Mouse (Mus musculus) liver, postnatal 0 days (tissue): ENCODE measurements around the gene Slc37a4. TPM values are rescaled to one million over a fixed set of nuclear protein-coding genes. Genes with fewer than 3 reads are reported as not detected.
"Not testable (repeated sequence)": the region's sequence is repeated elsewhere in the genome, so short reads cannot be mapped to it uniquely, and the experiment has no call there.

Experiments used
- ATAC-seq: fragments of 200-750 bp; cut with Nextera tagmentation; 2 replicates; pipeline ENCODE4 v1.8.0; 2017; ENCODE audit warnings: mild to moderate bottlenecking, moderate library complexity
- DNase-seq: peaks from one replicate; pipeline ENCODE4 v3.0.0-alpha.2; 2016
- H3K27ac ChIP-seq: fragments of 300-500 bp; sonication (generic); 2 replicates; pipeline ENCODE4 v1.5.1; 2014; ENCODE audit warnings: antibody characterized with exemption, moderate library complexity, mild to moderate bottlenecking, low read depth
- H3K27me3 ChIP-seq: fragments of 300-500 bp; sonication (generic); 2 replicates; pipeline ENCODE4 v1.6.1; 2014; ENCODE audit warnings: low read length, control low read depth, mixed read lengths; ENCODE audit not compliant: insufficient read depth
- H3K36me3 ChIP-seq: fragments of 300-500 bp; sonication (generic); replicated peaks from 2 replicates; pipeline ENCODE4 v1.6.1; 2014; ENCODE audit warnings: mild to moderate bottlenecking, control low read depth, low read length, moderate library complexity, mixed read lengths; ENCODE audit not compliant: insufficient read depth
- H3K4me1 ChIP-seq: fragments of 300-500 bp; sonication (generic); 2 replicates; pipeline ENCODE4 v1.6.1; 2014; ENCODE audit warnings: antibody characterized with exemption, mild to moderate bottlenecking, control low read depth; ENCODE audit not compliant: insufficient read depth
- H3K4me2 ChIP-seq: fragments of 300-500 bp; sonication (generic); 2 replicates; pipeline ENCODE4 v1.6.1; 2014; ENCODE audit warnings: low read depth, mild to moderate bottlenecking, low read length, moderate library complexity, mixed read lengths
- H3K4me3 ChIP-seq: fragments of 300-500 bp; sonication (generic); 2 replicates; pipeline ENCODE4 v1.5.1; 2014; ENCODE audit warnings: low read depth, low read length
- H3K9ac ChIP-seq: fragments of 300-500 bp; sonication (generic); replicated peaks from 2 replicates; pipeline ENCODE4 v1.6.1; 2014; ENCODE audit warnings: mild to moderate bottlenecking, moderate library complexity
- H3K9me3 ChIP-seq: fragments of 300-500 bp; sonication (generic); 2 replicates; pipeline ENCODE4 v1.6.1; 2016; ENCODE audit warnings: mild to moderate bottlenecking, control low read depth, low read length, mixed read lengths
- CTCF ChIP-seq: sonication (generic); IDR thresholded peaks from 2 replicates; pipeline ENCODE4 v1.5.1; 2016; ENCODE audit warnings: antibody characterized with exemption, low read depth
- EP300 ChIP-seq: IDR thresholded peaks from 2 replicates; pipeline ENCODE4 v1.6.1; 2016; ENCODE audit warnings: antibody characterized with exemption, low read depth, mild to moderate bottlenecking
- WGBS: fragments of 180-500 bp; shearing (Covaris S2); extraction: QIAGEN DNeasy Blood & Tissue Kit; methylation state at CpG from one replicate; pipeline ENCODE4 v1.1.7; 2014; ENCODE audit not compliant: insufficient replicate concordance; 5-methylcytosine and 5-hydroxymethylcytosine counted together
- polyA plus RNA-seq: library from polyadenylated mRNA; unstranded; fragments of >200 nt; fragmentation: Nextera tagmentation; extraction: Ambion mirVana; gene quantifications from 2 replicates; pipeline ENCODE4 v1.2.1, GENCODE M21; 2015

Gene Slc37a4
- polyA plus RNA-seq, 1 experiment from 2014 or later: 188 TPM

- TF ChIP-seq EP300: no peak
- no peak for TF ChIP-seq CTCF
- WGBS: 69% methylated on average over 14 of the region's 14 CpGs
- ATAC-seq: no peak
Measured at GRCm38 (mm10) chr9:44418519-44419385, 22.1 kb downstream of the Slc37a4 start, which contains the start of gene Ccdc84. Ccdc84 (minus strand) TSS chr9:44418569.

GRCm38 (mm10) chr9:44419730-44420129 lies 23.1 kb downstream of the Slc37a4 start:
- WGBS: 86% methylated on average over 9 of the region's 9 CpGs
- H3K4me3 ChIP-seq, H3K27ac ChIP-seq, H3K9me3 ChIP-seq, H3K27me3 ChIP-seq, H3K36me3 ChIP-seq, H3K4me1 ChIP-seq, H3K9ac ChIP-seq, H3K4me2 ChIP-seq, ATAC-seq, DNase-seq: not testable (repeated sequence)

More at GRCm38 (mm10) chr9:44418519-44419385, 22.1 kb downstream of the Slc37a4 start, which contains the start of gene Ccdc84:
- DNase-seq: no peak
- H3K9ac ChIP-seq: peak within 1 kb of the TSS; percentile 80
- no peaks in the 10 kb centered on the region for H3K27me3 ChIP-seq
- no peaks in the 10 kb centered on the region for H3K9me3 ChIP-seq
- H3K4me2 ChIP-seq: peak within 1 kb of the TSS; percentile 95
- peaks cover 10% of the 10 kb centered on the region for H3K4me1 ChIP-seq
- H3K27ac ChIP-seq: peak within 1 kb of the TSS; percentile 75
- peak within 1 kb of the TSS; percentile 72 for H3K4me3 ChIP-seq
- H3K36me3 ChIP-seq: peaks cover 16% of the 10 kb centered on the region; the same call in 1 of the 2 replicates

GRCm38 (mm10) chr9:44420280-44420898 lies 23.7 kb downstream of the Slc37a4 start:
- Histone ChIP-seq H3K4me1 (peaks cover 10% of the 10 kb centered on the region), H3K4me3 (no peak overlapping the region), H3K4me2 (no peak overlapping the region), H3K27me3 (no peaks in the 10 kb centered on the region), H3K9me3 (no peaks in the 10 kb centered on the region), H3K9ac (no peak overlapping the region), H3K27ac (no peak overlapping the region), H3K36me3 (0 out of 2 replicates have a peak, but pooled peaks cover 3% of the 10 kb centered on the region)
- TF ChIP-seq EP300: no peak
- no peak for TF ChIP-seq CTCF
- DNase-seq (no peak), ATAC-seq (no peak)
- WGBS: 52% methylated on average over 5 of the region's 5 CpGs

DNA sequence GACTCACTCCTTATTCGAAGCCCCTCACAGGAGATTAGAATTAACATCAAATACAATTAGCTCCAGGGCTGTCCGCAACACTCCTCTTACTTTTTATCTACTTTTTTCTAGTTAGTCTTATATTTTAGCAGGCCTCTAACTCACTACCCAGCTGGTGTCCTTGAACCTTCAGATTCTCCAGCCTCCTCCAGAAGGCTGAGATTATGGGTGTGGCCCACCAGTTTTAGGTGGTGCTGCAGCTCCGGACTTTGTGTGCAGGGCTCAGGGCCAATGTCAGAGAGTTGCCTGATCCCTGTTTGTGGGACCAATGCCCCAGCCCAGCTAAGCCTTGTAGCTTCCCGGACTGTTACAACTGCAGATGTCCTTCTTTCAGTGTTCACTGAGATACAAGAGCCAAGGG lies 26.9 kb downstream of the Slc37a4 start:
- ATAC-seq: no peak
- WGBS: 76% methylated on average over 4 of the region's 4 CpGs
- no peak overlapping the region for H3K9ac ChIP-seq

DNA sequence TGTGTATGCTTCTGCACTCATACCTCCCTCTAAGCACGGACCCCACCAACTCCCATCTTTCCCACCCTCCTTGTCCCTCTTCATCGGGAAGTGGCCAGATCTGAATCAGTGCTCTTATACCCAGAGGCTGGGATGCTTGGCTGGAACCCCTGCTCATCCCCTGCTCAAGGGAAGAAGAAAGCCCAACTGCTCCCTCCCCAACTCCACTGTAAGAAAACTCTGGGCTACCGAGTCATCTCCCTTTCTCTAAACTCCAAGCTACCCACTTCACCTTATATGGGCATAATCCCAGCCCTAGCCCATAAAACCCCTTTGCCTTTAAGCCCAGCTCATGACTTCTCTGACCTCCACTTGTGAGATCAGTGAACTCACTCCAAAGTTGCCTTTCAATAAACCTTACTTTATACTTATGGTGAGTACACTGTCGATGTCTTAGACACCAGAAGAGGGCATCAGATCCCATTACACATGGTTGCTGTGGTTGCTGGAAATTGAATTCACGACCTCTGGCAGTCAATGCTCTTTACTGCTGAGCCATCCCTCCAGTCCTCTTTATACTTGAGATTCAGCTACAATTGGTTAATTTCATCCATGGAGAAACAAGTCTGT lies 36.0 kb downstream of the Slc37a4 start:
- Histone ChIP-seq H3K4me1 (no peaks in the 10 kb centered on the region), H3K4me2 (no peak overlapping the region), H3K9ac (no peak overlapping the region), H3K27ac (no peak overlapping the region), H3K27me3 (no peaks in the 10 kb centered on the region), H3K36me3 (no peaks in the 10 kb centered on the region), H3K9me3 (no peaks in the 10 kb centered on the region), H3K4me3 (no peak overlapping the region)
- no peak for ATAC-seq
- no peak for TF ChIP-seq EP300
- TF ChIP-seq CTCF: 0 out of 2 replicates have a peak, but pooled peaks have one; percentile 19
- 42% methylated on average over 5 of the region's 5 CpGs for WGBS
- DNase-seq: no peak

More for the DNA sequence above, 26.9 kb downstream of the Slc37a4 start:
- H3K4me2 ChIP-seq: no peak overlapping the region
- TF ChIP-seq EP300 (no peak), CTCF (no peak)
- H3K27me3 ChIP-seq: no peaks in the 10 kb centered on the region
- no peak for DNase-seq
- H3K27ac ChIP-seq: no peak overlapping the region
- no peaks in the 10 kb centered on the region for H3K4me1 ChIP-seq
- H3K36me3 ChIP-seq: no peaks in the 10 kb centered on the region
- H3K9me3 ChIP-seq: no peaks in the 10 kb centered on the region
- H3K4me3 ChIP-seq: no peak overlapping the region

DNA sequence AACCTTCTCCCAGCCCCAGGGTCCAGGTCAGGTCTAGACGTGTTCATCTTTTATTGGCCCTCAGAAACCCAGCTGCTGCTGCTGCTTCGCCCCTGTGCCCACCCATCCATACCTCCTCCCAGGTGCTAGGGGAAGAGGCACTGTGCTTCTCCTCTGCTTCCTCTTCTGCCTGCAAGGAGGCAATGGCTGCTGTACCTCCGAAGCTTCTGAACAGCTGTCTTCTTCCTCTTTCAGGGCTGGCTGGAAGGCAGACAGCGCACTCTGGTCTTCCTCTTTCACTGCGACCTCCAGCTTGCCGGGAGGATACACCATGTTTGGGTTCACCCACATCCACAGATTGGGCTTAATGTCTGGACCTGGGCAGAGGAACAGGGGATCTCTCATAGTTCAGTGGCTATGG lies 39.1 kb downstream of the Slc37a4 start:
- DNase-seq: peak; percentile 33

More for the DNA sequence above, 39.1 kb downstream of the Slc37a4 start:
- Histone ChIP-seq H3K9me3 (no peaks in the 10 kb centered on the region), H3K27ac (0 out of 2 replicates have a peak overlapping the region, but pooled peaks have one; percentile 7), H3K4me2 (no peak overlapping the region), H3K36me3 (no peaks in the 10 kb centered on the region), H3K4me3 (no peak overlapping the region), H3K4me1 (no peaks in the 10 kb centered on the region), H3K27me3 (no peaks in the 10 kb centered on the region), H3K9ac (no peak overlapping the region)
- WGBS: 38% methylated on average over 6 of the region's 6 CpGs
- TF ChIP-seq CTCF (no peak), EP300 (no peak)
- peak; percentile 27; the same call in 1 of the 2 replicates for ATAC-seq
